Comparison of ENCODE assay signal across 8 mouse cellular contexts in genomic region chr2:121583468-121584116, GRCm38 (mm10).
DNase-seq lines count a peak whose midpoint lies in the region; ATAC-seq lines count a peak whose summit lies in the region.
"Had no signal": no experiment of that assay in that cellular context is flagged by ENCODE, and none has a peak within 500 bp of the region (broad histone marks: within the 10 kb centered on the region; RNA-seq: fewer than 3 reads in every experiment).

No protein-coding gene starts in this region.

- H3K4me2 ChIP-seq in midbrain, embryonic 14.5 days (ENCODE audit: low read length), result no peak overlapping the region
- H3K4me2 ChIP-seq: limb, embryonic 15.5 days had no signal

- H3K36me3 ChIP-seq in midbrain, embryonic 14.5 days (ENCODE audit: control insufficient read depth, insufficient read depth, low read length), result peaks cover 16% of the 10 kb centered on the region; the same call in 1 of the 2 replicates
- H3K36me3 ChIP-seq: limb, embryonic 15.5 days had no signal

- 0 out of 2 replicates have a peak overlapping the region, but pooled peaks have one; percentile 32 for H3K27ac ChIP-seq in midbrain, embryonic 14.5 days (replicated peaks; ENCODE audit: low read depth, low read length)
- H3K27ac ChIP-seq: limb, embryonic 15.5 days had no signal

- no peak overlapping the region for H3K9ac ChIP-seq in midbrain, embryonic 14.5 days (replicated peaks; ENCODE audit: low read length)
- H3K9ac ChIP-seq: limb, embryonic 15.5 days had no signal

- intact Hi-C loops in left cerebral cortex, postnatal 4 days (cut with DNase I), result no loop called here
- intact Hi-C loops in left cerebral cortex, postnatal 14 days (cut with DNase I), result no loop called here
- intact Hi-C loops in heart, postnatal 36 days (cut with DNase I), result no loop called here

- H3K4me1 ChIP-seq in midbrain, embryonic 14.5 days (ENCODE audit: control insufficient read depth, insufficient read depth, low read length), result peaks cover 7% of the 10 kb centered on the region

- no peaks in the 10 kb centered on the region for H3K9me3 ChIP-seq in midbrain, embryonic 14.5 days (ENCODE audit: control insufficient read depth, low read length)
- H3K9me3 ChIP-seq: limb, embryonic 15.5 days had no signal

- ATAC-seq in midbrain, embryonic 14.5 days (ENCODE audit: low FRiP score, low TSS enrichment), result peak; percentile 73
- ATAC-seq in granulocyte monocyte progenitor cell, adult 5-6 weeks (replicated peaks; ENCODE audit: poor library complexity, severe bottlenecking), result no peak

- peak; percentile 94 for DNase-seq in left cerebral cortex, postnatal 4 days
- no peak for DNase-seq in left cerebral cortex, postnatal 14 days (ENCODE audit: low spot score in 2 of 2)
- peak; percentile 41 for DNase-seq in cerebellum, adult 11 months
- DNase-seq in heart, postnatal 36 days, result peak; percentile 59 to 63
- peak; percentile 83 for DNase-seq in midbrain, embryonic 14.5 days
- DNase-seq in embryo, embryonic 9.5 days (ENCODE audit: extremely low spot score), result no peak

- H3K4me3 ChIP-seq in midbrain, embryonic 14.5 days (replicated peaks; ENCODE audit: low read depth, low read length), result no peak overlapping the region
- H3K4me3 ChIP-seq: limb, embryonic 15.5 days had no signal

- WGBS in midbrain, embryonic 14.5 days, result 30% methylated on average over 13 of the region's 13 CpGs

- H3K27me3 ChIP-seq in midbrain, embryonic 14.5 days (ENCODE audit: control insufficient read depth, insufficient read depth, low read length), result no peaks in the 10 kb centered on the region
- H3K27me3 ChIP-seq: limb, embryonic 15.5 days had no signal

Comparison
In these comparisons a context has a peak if more than half of its experiments do, and no peak if none do; other contexts are left out.
1. DNase-seq: peak in left cerebral cortex, postnatal 4 days (single experiment), cerebellum, adult 11 months (single experiment), heart, postnatal 36 days (2 of 2) and midbrain, embryonic 14.5 days (single experiment); none in left cerebral cortex, postnatal 14 days (0 of 2) and embryo, embryonic 9.5 days (single experiment).